Mouse (Mus musculus) liver, adult 2 months (tissue): Measurements from ENCODE around the gene Htr7. TPM values are rescaled to one million over a fixed set of nuclear protein-coding genes. Genes with fewer than 3 reads are reported as not detected.

Experiments used
- DNase-seq: peaks from one replicate; pipeline ENCODE4 v3.0.0-alpha.2; 2011; ENCODE audit warnings: low read depth, low spot score; ENCODE audit errors: extremely low read depth
- H3K27ac ChIP-seq: fragments of 200-500 bp; replicated peaks from 2 replicates; pipeline ENCODE4 v1.5.1; 2012; ENCODE audit warnings: low read depth, mild to moderate bottlenecking, control low read depth, inconsistent platforms, low read length; ENCODE audit not compliant: insufficient read depth
- H3K27me3 ChIP-seq: fragments of 200-500 bp; 2 replicates; pipeline ENCODE4 v1.6.1; 2012; ENCODE audit warnings: mild to moderate bottlenecking, moderate library complexity, low read length, inconsistent platforms; ENCODE audit not compliant: control insufficient read depth, insufficient read depth
- H3K36me3 ChIP-seq: fragments of 200-500 bp; 2 replicates; pipeline ENCODE4 v1.6.1; 2012; ENCODE audit warnings: low read length, inconsistent platforms; ENCODE audit not compliant: control insufficient read depth, insufficient read depth
- H3K4me1 ChIP-seq: fragments of 200-500 bp; 2 replicates; pipeline ENCODE4 v1.6.1; 2011; ENCODE audit warnings: low read length; ENCODE audit not compliant: control insufficient read depth, insufficient read depth
- H3K4me3 ChIP-seq: fragments of 200-500 bp; 2 replicates; pipeline ENCODE4 v1.5.1; 2011; ENCODE audit warnings: low read depth, mild to moderate bottlenecking, control low read depth, low read length, moderate library complexity; ENCODE audit not compliant: insufficient read depth
- H3K79me2 ChIP-seq: fragments of 200-500 bp; 2 replicates; pipeline ENCODE4 v1.6.1; 2012; ENCODE audit warnings: inconsistent platforms, mild to moderate bottlenecking, low read length, moderate library complexity; ENCODE audit not compliant: control insufficient read depth, insufficient read depth
- H3K9ac ChIP-seq: fragments of 200-500 bp; 2 replicates; pipeline ENCODE4 v1.6.1; 2012; ENCODE audit warnings: low read depth, mild to moderate bottlenecking, control low read depth, inconsistent platforms, low read length
- CTCF ChIP-seq: fragments of 200-500 bp; IDR thresholded peaks from 2 replicates; pipeline ENCODE4 v1.5.1; 2011; ENCODE audit warnings: low read depth, low read length, control low read depth
- POLR2A ChIP-seq: fragments of 200-500 bp; IDR thresholded peaks from 2 replicates; pipeline ENCODE4 v1.6.1; 2011; ENCODE audit warnings: low read length, control low read depth; ENCODE audit not compliant: insufficient read depth; ENCODE audit errors: extremely low read depth
- WGBS: fragments of 180-500 bp; shearing (Covaris S2); methylation state at CpG from one replicate; pipeline ENCODE4 v1.1.7; 2018; 5-methylcytosine and 5-hydroxymethylcytosine counted together
- polyA plus RNA-seq: library from polyadenylated mRNA; depleted of rRNA; stranded (reverse); fragments of >200 nt; gene quantifications from 2 replicates; pipeline ENCODE4 v1.2.3, GENCODE M21; 2012
- total RNA-seq: library from RNA; depleted of rRNA; stranded (reverse); fragments of >200 nt; gene quantifications from 2 replicates; pipeline ENCODE4 v1.2.3, GENCODE M21; 2014

Gene Htr7
- total and polyA plus RNA-seq, 2 experiments, result 0.06 to 0.09 TPM

DNA sequence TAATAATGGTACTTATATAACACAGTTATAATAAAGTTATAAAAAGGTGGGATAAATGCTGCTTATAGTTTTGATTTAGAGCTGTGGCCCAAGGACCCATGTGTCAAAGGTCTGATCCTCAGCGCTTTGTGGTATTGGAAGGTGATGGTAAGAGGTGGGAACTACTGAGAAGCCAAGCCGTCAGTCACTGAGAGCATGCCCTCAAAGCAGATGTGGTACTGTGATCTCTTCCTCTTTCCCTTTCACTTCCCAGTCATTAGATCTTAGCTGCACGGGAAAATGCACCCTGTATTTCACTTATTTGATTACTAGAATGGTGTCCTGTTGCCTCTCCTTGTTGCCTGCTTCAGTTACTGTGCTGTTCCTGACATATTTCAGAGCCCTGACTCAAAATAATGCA is 59.9 kb downstream of the Htr7 start:
- no peak for TF ChIP-seq CTCF
- TF ChIP-seq POLR2A, result no peak
- WGBS, result 70% methylated on average over 3 of the region's 3 CpGs
- H3K4me3 ChIP-seq, result no peak overlapping the region
- no peaks in the 10 kb centered on the region for H3K4me1 ChIP-seq
- no peaks in the 10 kb centered on the region for H3K36me3 ChIP-seq
- H3K79me2 ChIP-seq, result no peaks in the 10 kb centered on the region
- H3K9ac ChIP-seq, result no peak overlapping the region
- H3K27ac ChIP-seq, result no peak overlapping the region
- H3K27me3 ChIP-seq, result no peaks in the 10 kb centered on the region
- no peak for DNase-seq

DNA sequence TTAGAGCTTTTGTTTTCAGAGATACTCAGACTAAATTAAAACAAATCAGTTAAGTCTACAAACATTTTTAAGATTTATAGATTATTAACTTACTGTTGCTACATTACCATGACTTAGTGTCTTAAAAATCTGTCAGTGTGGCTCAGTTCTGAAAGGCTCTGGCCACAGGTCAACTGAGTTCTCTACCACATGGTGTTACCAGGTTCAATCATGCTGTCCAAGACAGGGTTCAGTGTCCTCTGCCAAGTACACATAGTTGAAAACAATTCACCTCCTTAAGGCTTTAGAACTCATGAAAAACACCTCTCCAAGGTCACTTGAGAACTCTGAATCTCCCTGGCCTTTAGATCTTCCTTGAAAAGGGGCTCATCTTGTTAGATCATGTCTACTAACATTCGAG is 69.8 kb downstream of the Htr7 start:
- Histone ChIP-seq H3K79me2 (no peaks in the 10 kb centered on the region), H3K4me1 (no peaks in the 10 kb centered on the region), H3K27ac (no peak overlapping the region), H3K27me3 (no peaks in the 10 kb centered on the region), H3K36me3 (no peaks in the 10 kb centered on the region), H3K9ac (no peak overlapping the region), H3K4me3 (no peak overlapping the region)
- TF ChIP-seq POLR2A (no peak), CTCF (no peak)
- no peak for DNase-seq
- WGBS, result 80% methylated on average over 1 of the region's 1 CpGs

DNA sequence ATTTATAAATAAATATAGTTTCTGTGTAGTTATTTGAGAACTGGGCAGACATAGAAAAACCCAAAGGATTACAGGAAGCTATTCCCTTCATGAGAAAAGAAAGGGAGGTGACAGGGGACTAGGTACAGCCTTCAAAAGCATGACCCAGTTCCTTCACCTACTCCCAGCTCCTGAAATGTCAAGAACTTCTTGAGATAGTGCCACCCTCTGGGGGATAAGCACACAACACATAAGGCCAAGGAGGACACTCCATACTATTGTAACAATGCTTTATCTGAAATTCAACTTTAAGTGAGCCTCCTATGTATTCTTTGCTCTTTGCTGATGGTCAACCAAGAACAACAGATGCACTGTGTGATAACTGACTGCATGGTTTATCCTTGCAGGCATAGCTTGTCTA is 82.6 kb downstream of the Htr7 start:
- Histone ChIP-seq H3K9ac (no peak overlapping the region), H3K27me3 (no peaks in the 10 kb centered on the region), H3K36me3 (no peaks in the 10 kb centered on the region), H3K4me3 (no peak overlapping the region), H3K4me1 (no peaks in the 10 kb centered on the region), H3K79me2 (no peaks in the 10 kb centered on the region), H3K27ac (no peak overlapping the region)
- no peak for DNase-seq
- TF ChIP-seq POLR2A, result no peak
- TF ChIP-seq CTCF, result no peak

DNA sequence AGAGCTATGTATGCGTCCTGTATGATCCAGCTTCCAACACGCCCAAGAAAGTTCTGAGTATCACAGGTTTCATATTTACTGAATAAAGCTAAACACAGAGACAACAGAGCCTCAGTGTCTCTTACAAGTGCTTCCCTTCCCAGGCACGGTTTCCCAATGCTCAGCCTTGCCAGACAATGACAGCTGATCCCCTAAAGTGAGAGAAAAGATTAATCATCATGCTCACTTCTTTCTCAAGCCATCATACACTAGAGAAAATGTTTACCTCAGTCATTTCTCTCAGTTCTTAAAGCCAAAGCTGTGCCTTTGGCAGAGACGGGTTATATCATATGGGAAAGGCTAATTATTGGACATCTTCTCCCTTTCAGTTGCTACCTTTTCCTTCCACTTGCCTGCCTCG is 99.7 kb downstream of the Htr7 start:
- TF ChIP-seq POLR2A, result no peak
- TF ChIP-seq CTCF, result no peak
- Histone ChIP-seq H3K27me3 (no peaks in the 10 kb centered on the region), H3K36me3 (no peaks in the 10 kb centered on the region), H3K4me1 (no peaks in the 10 kb centered on the region), H3K79me2 (no peaks in the 10 kb centered on the region), H3K27ac (no peak overlapping the region), H3K9ac (no peak overlapping the region), H3K4me3 (no peak overlapping the region)
- WGBS, result 71% methylated on average over 5 of the region's 5 CpGs
- no peak for DNase-seq

DNA sequence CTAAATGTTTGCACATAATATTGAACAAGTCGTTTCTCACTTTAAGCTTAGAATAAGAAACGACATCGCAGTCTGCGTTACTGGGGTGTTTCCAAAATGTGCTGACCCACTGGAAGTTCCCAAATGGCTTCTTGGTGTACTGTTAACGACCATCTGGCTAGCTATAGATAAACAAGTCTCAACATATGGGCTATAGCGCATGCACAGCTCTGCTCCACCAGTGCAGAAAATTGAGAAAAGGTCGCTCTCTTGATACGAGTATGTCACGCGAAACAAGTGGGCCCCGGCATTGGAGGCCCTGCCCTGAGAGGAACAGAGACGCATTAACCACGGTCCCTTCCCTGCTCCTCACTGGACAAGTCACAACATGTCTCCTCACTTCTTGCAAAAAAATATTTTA is 101.6 kb downstream of the Htr7 start:
- Histone ChIP-seq H3K27ac (no peak overlapping the region), H3K4me1 (no peaks in the 10 kb centered on the region), H3K27me3 (no peaks in the 10 kb centered on the region), H3K36me3 (no peaks in the 10 kb centered on the region), H3K4me3 (no peak overlapping the region), H3K9ac (no peak overlapping the region), H3K79me2 (no peaks in the 10 kb centered on the region)
- TF ChIP-seq POLR2A, result no peak
- TF ChIP-seq CTCF, result no peak
- DNase-seq, result no peak
- 92% methylated on average over 13 of the region's 13 CpGs for WGBS

DNA sequence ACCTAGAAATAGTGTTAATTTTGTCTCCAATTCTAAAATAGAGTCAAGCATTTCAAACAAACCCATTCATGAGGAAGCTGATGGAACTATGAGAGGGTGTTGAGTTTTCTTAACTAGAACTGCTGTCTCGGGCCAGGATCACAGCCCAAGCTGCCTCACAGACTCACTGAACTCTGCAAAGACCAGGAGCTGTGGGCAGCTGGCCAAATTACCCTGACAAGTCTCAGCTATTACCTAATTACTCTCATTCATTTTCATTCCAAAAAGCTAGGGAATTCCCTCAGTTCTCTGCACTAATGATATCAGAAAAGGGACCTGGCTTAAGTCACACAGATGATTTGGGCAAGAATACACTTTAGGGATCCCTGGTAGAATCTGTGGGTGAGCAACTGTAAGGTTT is 107.4 kb downstream of the Htr7 start:
- H3K36me3 ChIP-seq, result no peaks in the 10 kb centered on the region
- no peaks in the 10 kb centered on the region for H3K4me1 ChIP-seq
- H3K9ac ChIP-seq, result no peak overlapping the region
- TF ChIP-seq CTCF (no peak), POLR2A (no peak)
- no peaks in the 10 kb centered on the region for H3K79me2 ChIP-seq
- no peak overlapping the region for H3K27ac ChIP-seq
- H3K27me3 ChIP-seq, result no peaks in the 10 kb centered on the region
- no peak overlapping the region for H3K4me3 ChIP-seq
- DNase-seq, result no peak
- 38% methylated on average over 1 of the region's 1 CpGs for WGBS
